Mouse (Mus musculus) MEL (cell line): ENCODE data around the gene Pdzd8.
A peak's percentile ranks its signal among the peaks of the same experiment; 100 is the strongest.

Experiments used
- CTCF ChIP-seq, 3 experiments: IDR thresholded peaks in 2 of 3; conservative IDR thresholded peaks in 1 of 3; 2 replicates each; pipeline ENCODE4 v1.5.1; 2011 to 2012; ENCODE audit warnings: low read length in 3 of 3, low read depth in 2 of 3, mild to moderate bottlenecking in 2 of 3, improper control_type of control experiment in 1 of 3, inconsistent platforms in 1 of 3, mixed read lengths in 1 of 3, moderate library complexity in 1 of 3; ENCODE audit not compliant: control insufficient read depth in 1 of 3, insufficient read depth in 1 of 3, poor library complexity in 1 of 3, severe bottlenecking in 1 of 3
- E2F4 ChIP-seq: IDR thresholded peaks from 2 replicates; pipeline ENCODE4 v1.6.1; 2011; ENCODE audit warnings: low read depth, low read length, improper control_type of control experiment, borderline replicate concordance
- ELF1 ChIP-seq: IDR thresholded peaks from 2 replicates; pipeline ENCODE4 v1.6.1; 2014; ENCODE audit warnings: low read depth, mild to moderate bottlenecking, inconsistent platforms, low read length, improper control_type of control experiment, moderate library complexity
- ETS1 ChIP-seq: IDR thresholded peaks from 2 replicates; pipeline ENCODE4 v1.6.1; 2012; ENCODE audit warnings: low read depth, mild to moderate bottlenecking, inconsistent platforms, low read length, improper control_type of control experiment, moderate library complexity
- NELFE ChIP-seq: IDR thresholded peaks from 2 replicates; pipeline ENCODE4 v1.6.1; 2011; ENCODE audit warnings: low read depth, low read length, improper control_type of control experiment
- NRF1 ChIP-seq: IDR thresholded peaks from 2 replicates; pipeline ENCODE4 v1.6.1; 2014; ENCODE audit warnings: low read depth, mild to moderate bottlenecking, inconsistent platforms, low read length, improper control_type of control experiment, moderate library complexity; ENCODE audit not compliant: poor library complexity, insufficient read depth, severe bottlenecking
- SMC3 ChIP-seq: IDR thresholded peaks from 2 replicates; pipeline ENCODE4 v1.6.1; 2011; ENCODE audit warnings: low read depth, low read length, improper control_type of control experiment
- ZKSCAN1 ChIP-seq: IDR thresholded peaks from 2 replicates; pipeline ENCODE4 v1.6.1; 2012; ENCODE audit warnings: low read depth, mild to moderate bottlenecking, inconsistent platforms, low read length, improper control_type of control experiment, moderate library complexity
- ZMIZ1 ChIP-seq: IDR thresholded peaks from 2 replicates; pipeline ENCODE4 v1.6.1; 2012; ENCODE audit warnings: low read depth, mild to moderate bottlenecking, inconsistent platforms, low read length, improper control_type of control experiment, moderate library complexity

DNA sequence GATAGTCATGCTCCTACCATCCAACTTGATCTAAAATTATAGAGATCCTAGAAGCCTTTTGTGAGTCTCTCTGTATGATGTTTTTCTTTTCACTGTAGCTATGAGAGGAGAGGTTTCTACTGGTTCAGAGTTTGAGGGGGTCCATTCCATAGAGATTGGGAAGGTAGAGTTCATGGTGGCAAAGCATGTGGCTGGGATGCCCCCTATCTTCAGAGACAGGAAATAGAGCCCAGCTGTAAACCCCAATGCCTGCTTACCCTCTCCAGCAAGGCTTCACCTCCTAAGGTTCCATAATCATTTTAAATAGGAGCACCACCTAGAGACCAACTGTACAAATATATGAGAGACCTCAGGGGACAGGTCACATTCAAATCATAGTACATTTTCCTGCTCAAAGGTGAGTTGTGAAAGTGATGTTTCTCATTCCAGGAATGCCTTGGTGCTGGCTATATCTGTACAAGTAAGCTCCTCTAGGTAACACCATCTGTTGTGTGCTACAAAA is 36.9 kb upstream of the Pdzd8 start:
- TF ChIP-seq NELFE = no peak
- TF ChIP-seq ZMIZ1 = no peak
- TF ChIP-seq CTCF (IDR thresholded peaks at IDR 0.05 in 2 of 3, conservative IDR thresholded peaks at IDR 0.05 in 1 of 3; ENCODE audit: control insufficient read depth in 1 of 3, insufficient read depth in 1 of 3, low read depth in 2 of 3, low read length in 3 of 3, poor library complexity in 1 of 3, severe bottlenecking in 1 of 3) = peak in 1 of 3 experiments; percentile 54; a peak in 2 of 6 replicates
- no peak for TF ChIP-seq E2F4
- TF ChIP-seq SMC3 = peak; percentile 59
- no peak for TF ChIP-seq ZKSCAN1
- no peak for TF ChIP-seq NRF1
- TF ChIP-seq ELF1 = no peak
- TF ChIP-seq ETS1 = no peak
